Mouse (Mus musculus) lung, adult 18-20 months (tissue): ENCODE data around the gene Crtc1.

Experiments used
- DNase-seq, 2 experiments: peaks; one replicate each; pipeline ENCODE4 v3.0.0; 2022; ENCODE audit warnings: mixed read lengths in 2 of 2

Crtc1 gene

DNA sequence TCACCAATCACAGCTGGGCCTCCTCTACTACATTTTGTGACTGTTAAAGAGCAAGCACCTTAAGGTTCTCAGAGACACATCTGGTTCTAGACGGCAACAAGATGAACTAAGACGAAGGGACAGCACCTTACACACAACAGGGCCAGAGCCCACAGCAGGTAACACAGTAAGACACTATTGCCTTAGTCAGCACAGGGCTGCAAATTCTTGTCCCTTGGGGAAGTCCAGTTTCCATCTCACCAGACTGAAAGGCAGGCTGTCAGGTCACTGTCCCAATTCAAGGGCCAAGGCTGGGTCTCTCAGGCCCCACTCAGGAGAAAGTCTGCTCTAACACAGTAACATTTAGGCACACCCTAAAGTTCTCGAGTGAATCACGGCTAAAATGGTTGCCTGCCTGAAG lies 91.9 kb downstream of the Crtc1 start:
- no peak for DNase-seq

DNA sequence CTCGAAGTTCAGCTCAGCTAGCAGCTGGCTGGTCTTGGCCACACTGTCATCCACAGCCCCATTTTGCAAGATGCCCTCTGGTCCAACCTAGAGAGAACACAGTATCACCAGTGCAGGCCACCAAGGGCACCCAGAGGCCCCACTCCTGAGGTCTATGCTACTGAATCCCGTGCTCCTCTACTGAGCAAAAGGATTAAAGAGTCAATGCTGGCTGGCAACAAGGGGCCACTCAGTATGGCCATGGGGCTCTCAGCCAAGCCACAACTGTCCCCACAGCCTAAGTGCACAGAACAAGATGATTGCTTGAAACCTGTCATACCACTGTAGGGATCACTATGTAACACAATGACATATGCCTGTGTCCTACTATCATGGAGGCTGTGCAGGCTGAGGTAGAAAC lies 95.1 kb downstream of the Crtc1 start:
- no peak for DNase-seq

DNA sequence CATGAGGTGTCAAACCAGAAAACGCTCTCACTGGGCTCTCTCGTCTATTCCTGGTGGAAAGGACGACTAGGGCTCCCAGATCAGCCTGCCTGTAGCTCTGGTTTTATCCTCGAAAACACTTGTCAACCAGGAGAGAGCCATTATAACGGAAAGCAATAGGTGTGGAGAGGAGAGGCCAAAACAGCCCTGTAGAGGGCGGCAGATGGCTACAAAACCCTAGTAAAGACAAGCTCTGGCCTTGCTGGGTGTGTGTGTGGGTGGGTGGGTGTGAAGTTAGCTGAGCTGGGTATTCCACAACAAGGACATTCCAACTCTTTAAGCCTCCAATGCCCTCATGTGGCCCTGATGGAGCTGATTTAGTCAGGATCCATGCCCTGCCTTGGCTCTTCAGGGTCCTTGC lies 95.7 kb downstream of the Crtc1 start:
- DNase-seq: no peak

DNA sequence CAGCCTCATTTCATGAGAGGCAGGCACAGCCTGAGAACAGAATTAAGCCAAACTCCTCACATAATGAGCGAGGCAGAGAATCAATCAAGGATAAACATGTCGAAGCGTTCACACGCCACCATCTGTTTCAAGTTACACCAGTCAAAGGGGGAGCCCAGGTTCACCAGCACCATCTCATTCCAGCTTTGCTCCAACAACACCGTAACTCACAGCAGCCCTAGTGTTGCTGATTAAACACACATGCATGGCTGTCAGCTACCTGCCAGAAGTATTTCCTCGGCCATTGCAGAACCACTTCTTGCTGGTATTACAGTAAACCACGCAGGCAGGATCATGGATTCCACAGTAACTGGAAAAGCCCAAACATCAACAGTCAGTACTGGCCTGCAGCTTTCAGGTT lies 96.3 kb downstream of the Crtc1 start:
- no peak for DNase-seq

DNA sequence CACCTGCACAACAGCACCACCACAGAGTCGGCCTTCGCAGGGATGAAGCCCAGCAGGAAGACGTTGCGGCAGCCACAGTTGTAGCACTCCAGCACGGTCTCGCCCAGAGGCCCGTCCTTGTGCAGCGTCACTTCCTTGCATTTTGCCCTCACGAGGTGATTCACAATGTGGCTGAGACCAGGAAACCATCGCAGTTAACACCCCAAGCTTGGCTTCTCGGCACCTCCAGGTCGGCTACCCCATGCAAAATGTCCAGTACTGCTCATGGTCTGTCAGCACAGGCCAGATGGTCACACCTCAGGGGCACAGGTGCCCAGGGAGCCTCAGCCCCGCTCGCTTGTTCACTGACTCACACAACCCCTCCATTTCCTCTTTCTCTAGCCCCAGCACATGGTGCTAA lies 97.4 kb downstream of the Crtc1 start:
- DNase-seq: no peak

DNA sequence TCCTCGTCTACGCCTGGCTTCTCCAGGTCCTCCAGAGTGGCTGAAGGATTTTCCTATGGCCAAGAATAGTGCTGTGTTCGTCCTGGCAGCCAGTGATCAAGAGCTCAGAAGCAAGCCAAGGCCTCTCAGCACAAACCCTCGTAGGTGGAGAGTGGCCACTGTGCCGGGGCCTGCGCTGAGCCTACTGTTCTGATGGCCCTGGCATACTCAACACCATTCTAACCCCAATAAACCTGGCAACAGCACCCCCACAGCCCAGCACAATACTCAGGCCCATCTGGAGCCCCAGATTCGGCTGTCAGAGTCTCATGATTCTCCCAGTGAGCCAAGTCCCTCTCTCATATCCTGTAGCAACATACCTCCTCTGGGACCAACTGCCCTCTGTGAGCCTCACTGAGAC lies 98.7 kb downstream of the Crtc1 start:
- DNase-seq: no peak

- DNase-seq: no peak
Observed at GRCm38 (mm10) chr8:70338931-70339330, 100.4 kb downstream of the Crtc1 start.

DNA sequence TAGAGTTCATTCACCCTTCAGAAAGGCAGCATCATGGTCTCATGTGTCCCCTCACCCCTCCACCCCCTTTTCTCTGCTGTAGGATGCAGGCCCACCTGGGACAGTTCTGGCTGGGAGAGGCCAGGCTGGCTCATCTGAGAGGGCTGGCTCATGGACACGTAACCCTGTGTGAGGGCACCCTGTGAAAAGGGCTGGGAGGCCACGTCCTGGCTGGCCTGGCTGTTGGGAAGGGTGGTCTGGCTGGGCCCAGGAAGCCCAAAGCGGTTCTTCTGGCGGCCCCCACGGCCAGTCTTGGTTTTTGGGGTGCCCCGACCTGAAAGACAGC lies 106.5 kb downstream of the Crtc1 start:
- DNase-seq: no peak
